Mouse (Mus musculus): ENCODE results near the gene Trim42. TPM values are rescaled to one million over a fixed set of nuclear protein-coding genes. Genes with fewer than 3 reads are reported as not detected.
A peak's percentile ranks its signal among the peaks of the same experiment; 100 is the strongest.

Gene Trim42
- total RNA-seq (2014; fragmentation: Nextera tagmentation) (not detected in 2 replicates), total RNA-seq (2017) (not detected in 2 replicates)

- ATAC-seq (replicated peaks; ENCODE audit: low FRiP score, low TSS enrichment, poor library complexity, severe bottlenecking) = no peak
These were observed at the start of gene Trim42 for GRCm38 (mm10) chr9:97369591-97369990. TSS of gene Trim42 (minus strand) at chr9:97369958.

- ATAC-seq (replicated peaks; ENCODE audit: low FRiP score, low TSS enrichment, poor library complexity, severe bottlenecking) = no peak
These were observed 45.3 kb upstream of the Trim42 start for GRCm38 (mm10) chr9:97414876-97415668.

DNA sequence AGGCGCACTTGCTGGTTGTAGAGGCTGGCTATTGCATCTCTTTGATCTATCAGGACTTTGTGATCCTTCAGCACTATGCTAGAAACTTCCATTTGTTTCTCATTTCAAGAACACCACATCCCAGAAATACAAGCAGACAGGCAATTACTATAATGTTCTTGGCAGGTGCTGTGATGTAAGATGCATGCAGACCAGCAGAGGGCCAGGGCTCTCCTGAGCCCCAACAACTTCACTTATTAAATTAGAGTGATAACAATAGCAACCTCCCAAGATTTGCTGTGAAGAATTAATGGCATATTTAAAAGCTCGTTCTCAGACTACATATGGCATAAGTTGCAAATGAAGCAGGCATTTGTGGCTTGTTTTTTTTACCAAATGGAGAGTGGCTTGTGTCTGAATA is 38.4 kb upstream of the Trim42 start:
- no peak for ATAC-seq (replicated peaks; ENCODE audit: low FRiP score, low TSS enrichment, poor library complexity, severe bottlenecking)

DNA sequence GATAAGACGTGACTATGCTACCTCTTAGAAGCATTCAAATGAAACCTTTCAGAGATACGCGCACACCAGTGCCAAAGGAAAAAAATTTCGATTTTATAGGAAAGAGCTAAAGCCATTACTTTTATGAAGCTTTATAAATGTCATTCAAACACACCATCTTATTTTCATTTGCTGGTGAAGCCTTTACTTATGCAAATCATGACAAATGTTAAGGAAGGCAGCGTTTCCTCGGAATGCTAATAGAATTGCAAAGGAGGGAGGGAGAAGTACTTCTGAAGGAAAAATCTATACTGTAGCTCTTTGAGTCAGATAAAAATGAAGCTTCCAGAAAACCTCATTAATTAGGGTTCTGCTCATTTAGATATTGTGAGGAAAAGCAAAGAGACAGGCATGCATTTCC is 13.3 kb downstream of the Trim42 start:
- no peak for ATAC-seq (replicated peaks; ENCODE audit: low FRiP score, low TSS enrichment, poor library complexity, severe bottlenecking)

- ATAC-seq (replicated peaks; ENCODE audit: low FRiP score, low TSS enrichment, poor library complexity, severe bottlenecking) = no peak
These were observed 24.9 kb downstream of the Trim42 start for GRCm38 (mm10) chr9:97344767-97345297.

DNA sequence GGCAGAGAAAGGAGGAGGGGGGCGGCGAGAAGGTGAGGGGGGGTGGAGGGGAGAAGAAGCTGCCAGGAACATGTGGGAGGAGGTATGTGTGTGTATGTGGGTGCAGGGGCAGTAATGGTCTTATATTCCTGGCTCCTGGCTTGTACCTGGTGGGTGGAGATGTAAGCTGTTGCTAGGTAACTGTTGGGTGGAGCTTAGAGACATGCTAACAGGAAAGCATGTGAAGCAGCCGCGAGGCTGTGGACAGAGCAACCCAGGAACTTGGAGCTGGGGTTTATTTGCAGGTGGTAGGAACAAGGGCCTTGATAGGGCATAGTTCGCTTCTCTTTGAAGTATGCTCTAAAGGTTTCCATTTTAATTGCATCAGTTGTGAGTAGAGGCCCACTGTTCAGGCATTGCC is 28.0 kb downstream of the Trim42 start:
- ATAC-seq (replicated peaks; ENCODE audit: low FRiP score, low TSS enrichment, poor library complexity, severe bottlenecking) = no peak

GRCm38 (mm10) chr9:97322846-97323245 is 46.9 kb downstream of the Trim42 start:
- ATAC-seq (replicated peaks; ENCODE audit: low FRiP score, low TSS enrichment, poor library complexity, severe bottlenecking) = peak; percentile 65; the same call in 1 of the 2 replicates

DNA sequence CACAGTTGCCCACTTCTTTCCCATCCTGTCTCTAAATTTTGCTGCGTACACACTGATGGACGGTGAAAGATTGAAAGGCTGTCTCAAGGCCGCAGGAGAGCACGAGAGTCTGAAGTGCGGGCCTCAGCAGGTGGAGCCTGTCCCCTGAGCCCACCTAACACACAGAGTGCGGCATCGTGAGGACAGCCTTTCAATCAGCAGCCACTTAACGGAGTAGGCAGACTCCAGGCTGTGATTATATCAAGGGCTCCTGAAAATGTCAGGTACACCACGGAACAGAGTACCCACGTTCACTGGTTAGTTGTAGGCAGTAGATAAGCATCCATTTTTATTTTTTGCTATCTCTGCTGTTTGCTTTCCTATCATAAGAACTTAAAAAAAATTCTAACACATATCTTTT is 47.6 kb downstream of the Trim42 start:
- no peak for ATAC-seq (replicated peaks; ENCODE audit: low FRiP score, low TSS enrichment, poor library complexity, severe bottlenecking)

GRCm38 (mm10) chr9:97315421-97316055 is 54.2 kb downstream of the Trim42 start:
- ATAC-seq (replicated peaks; ENCODE audit: low FRiP score, low TSS enrichment, poor library complexity, severe bottlenecking) = peak; percentile 70; the same call in 1 of the 2 replicates

DNA sequence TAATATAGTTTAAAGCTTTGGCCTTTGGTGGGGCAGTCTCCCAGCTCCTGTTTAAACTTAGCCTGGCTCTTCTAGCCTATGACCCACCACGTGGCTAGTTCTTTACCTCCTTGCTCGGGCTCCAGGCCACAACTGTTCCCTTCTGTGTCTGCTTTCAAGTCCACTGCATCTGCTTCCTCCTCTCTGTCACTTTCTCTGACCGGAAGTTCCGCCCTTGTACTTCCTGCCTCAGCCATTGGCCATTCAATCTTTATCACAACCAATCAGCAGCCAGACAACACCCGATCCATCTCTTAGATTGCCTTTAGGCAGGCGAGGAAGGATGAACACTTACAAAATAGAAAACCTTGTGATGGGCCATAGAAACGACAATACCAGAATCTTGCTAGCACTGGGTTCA is 58.1 kb downstream of the Trim42 start:
- ATAC-seq (replicated peaks; ENCODE audit: low FRiP score, low TSS enrichment, poor library complexity, severe bottlenecking) = no peak

- ATAC-seq (replicated peaks; ENCODE audit: low FRiP score, low TSS enrichment, poor library complexity, severe bottlenecking) = no peak
These were observed 60.2 kb downstream of the Trim42 start for GRCm38 (mm10) chr9:97309509-97310053.

DNA sequence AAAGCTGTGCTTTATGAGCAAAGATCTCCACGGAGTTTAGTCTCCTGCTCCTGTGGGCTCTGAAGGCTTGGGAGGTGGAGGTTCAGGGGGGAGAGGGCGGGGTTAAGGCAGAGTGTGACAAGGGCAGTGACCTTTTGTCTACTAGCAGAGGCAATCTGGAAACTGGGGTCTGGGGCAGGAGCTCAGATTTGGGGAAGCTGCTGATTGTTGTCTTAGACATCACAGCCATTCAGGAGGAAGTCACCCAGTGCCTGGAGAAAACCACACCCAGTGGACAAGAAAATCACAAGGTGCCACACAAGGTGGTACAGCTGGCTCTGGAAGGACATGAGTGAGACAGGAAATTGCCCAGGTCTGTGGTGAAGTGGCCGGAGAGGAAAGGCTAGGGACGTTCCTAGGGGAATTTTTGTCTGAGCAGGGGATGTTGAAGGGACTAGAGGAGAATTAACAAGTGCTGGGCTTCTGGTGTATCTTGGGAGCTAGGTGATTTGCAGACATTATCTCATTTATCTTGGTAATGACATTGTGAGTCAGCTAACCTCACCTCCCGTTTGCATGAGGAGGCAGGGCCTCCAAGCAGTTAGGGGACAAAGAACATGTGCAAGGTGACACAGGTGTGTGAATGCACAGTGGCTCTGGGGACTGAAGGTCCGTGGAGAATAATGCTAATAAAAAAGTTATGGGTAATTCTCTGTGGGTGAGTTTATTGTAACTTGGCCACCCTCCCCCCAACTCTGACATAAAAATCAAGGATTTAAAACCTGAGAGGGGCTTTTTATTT is 61.9 kb downstream of the Trim42 start:
- ATAC-seq (replicated peaks; ENCODE audit: low FRiP score, low TSS enrichment, poor library complexity, severe bottlenecking) = no peak
